Mouse (Mus musculus) E14TG2a.4 (cell line): Measurements from ENCODE around the gene Srsf4.

Source experiments
- CTCF ChIP-seq: conservative IDR thresholded peaks from 2 replicates; pipeline ENCODE4 v1.5.1; 2014; ENCODE audit warnings: low read length
- POU5F1 ChIP-seq: IDR thresholded peaks from 2 replicates; pipeline ENCODE4 v1.6.1; 2014; ENCODE audit warnings: low read length, borderline replicate concordance

DNA sequence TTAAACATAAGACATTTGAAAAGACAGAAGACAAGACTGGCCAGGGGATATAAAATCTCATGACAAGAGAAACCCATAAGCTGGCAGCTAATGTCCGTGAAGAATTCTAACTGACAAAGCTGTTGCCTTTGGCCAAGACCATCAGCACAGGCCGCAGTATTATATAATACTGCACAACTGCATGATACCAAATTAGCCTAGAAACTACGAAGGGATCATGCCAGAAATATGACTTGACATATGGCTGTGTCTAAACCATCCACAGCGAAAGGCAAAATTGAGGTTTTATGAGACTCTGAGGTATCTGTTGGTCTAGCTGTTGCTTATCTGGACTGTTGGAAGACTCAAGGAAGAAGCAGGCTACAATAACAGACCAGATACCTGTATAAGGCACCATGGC, 67.4 kb downstream of the Srsf4 start:
- TF ChIP-seq CTCF: no peak
- TF ChIP-seq POU5F1: no peak
